Mouse (Mus musculus) hindlimb bud, embryonic 11.5 days (tissue): ENCODE results near the gene Prrt4.
"Not testable (repeated sequence)": the region's sequence is repeated elsewhere in the genome, so short reads cannot be mapped to it uniquely, and the experiment has no call there.

Experiments used
- DNase-seq: peaks from one replicate; pipeline ENCODE4 v3.0.0-alpha.2; 2012; ENCODE audit warnings: low read depth, low spot score; ENCODE audit errors: extremely low spot score

The Prrt4 gene

GRCm38 (mm10) chr6:29178888-29179658 lies at the start of gene Prrt4:
Prrt4 (minus strand) TSS chr6:29179584.
- DNase-seq: no peak

DNA sequence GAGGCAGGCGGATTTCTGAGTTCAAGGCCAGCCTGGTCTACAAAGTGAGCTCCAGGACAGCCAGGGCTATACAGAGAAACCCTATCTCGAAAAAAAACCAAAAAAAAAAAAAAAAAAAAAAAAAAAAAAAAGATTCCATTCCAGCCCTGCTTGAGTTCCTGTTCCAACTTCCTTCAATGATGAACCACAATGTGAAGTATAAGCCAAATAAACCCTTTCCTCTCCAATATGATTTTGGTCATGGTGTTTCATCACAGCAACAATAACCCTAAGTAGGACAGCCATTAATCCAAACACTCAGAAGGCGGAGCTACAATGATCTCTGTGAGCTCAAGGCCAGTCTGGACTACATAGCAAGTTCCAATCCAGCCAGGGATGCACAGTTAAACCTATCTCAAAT lies 38.3 kb upstream of the Prrt4 start:
- not testable (repeated sequence) for DNase-seq

DNA sequence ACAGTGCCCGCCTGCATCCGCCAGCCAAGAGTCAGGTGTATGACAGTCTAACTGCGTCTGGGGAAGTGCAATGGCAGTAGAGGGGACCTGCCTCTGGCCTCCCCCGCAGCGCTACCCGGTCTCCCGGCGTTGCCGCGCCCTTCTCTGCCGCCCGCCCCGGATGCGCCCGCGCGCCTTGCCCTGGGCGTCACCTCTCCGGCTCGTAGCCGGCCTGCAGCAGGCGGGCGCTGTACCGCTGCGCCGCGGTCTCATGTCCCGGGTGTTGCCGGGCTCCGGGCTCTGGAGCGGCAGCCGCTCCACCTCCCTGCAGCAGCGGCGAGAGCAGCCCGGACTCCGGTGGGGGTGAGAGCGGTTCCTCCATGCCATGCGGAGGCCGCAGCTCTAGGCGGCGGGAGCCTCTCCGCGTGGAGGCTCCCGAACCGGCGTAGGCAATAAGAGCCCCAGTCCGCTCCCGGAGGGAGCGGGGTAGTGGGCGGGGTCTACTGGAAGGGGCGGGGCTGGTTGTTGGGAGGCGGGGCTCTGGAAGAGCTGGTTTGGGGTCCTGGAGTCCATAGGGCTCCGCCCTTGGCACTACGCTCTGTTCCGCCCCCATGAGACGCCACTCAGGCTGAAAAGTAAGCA lies 36.6 kb upstream of the Prrt4 start, which contains the start of gene Impdh1:
Gene Impdh1 (minus strand): TSS at position 484 of the 621 bp plus-strand sequence.
- DNase-seq: no peak

DNA sequence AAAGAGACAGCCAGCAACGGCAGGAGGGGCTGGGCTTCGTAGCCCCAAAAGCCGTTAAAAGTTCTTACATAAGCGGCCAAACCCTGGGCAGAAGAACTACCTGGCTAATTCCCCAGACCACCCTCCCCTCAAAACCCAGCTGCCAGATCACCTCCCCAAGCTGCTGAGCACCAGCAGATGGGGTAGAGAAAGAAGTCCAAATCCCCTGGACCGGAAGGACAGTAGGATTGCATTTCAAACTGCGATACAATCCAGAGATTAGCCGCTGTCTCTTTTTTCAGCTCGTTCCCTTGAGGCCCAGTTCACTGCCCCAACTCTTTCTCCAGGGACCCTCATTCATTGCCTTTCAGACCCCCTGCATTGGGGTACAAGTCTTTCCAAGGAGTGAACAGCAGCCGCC lies 35.8 kb upstream of the Prrt4 start:
- DNase-seq: no peak

DNA sequence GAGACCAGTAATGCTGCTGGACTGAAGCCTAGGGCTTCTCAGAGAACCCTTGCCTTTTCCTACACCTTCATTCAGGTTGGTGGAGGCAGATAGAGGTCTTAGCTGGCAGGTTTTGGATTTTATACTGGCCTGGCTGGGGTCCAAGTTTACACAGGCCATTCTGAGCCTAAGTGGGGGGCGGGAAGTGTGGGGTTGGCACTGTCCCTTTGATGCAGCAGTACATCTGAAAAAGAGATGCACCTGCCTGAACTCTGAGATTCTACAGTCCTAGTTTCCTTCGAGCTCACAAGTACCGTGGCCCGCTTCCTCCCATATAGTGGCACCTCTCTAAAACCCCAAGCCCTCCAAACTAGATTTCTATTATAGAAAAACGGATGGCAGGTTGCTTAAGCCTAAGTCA lies 35.4 kb upstream of the Prrt4 start:
- no peak for DNase-seq

DNA sequence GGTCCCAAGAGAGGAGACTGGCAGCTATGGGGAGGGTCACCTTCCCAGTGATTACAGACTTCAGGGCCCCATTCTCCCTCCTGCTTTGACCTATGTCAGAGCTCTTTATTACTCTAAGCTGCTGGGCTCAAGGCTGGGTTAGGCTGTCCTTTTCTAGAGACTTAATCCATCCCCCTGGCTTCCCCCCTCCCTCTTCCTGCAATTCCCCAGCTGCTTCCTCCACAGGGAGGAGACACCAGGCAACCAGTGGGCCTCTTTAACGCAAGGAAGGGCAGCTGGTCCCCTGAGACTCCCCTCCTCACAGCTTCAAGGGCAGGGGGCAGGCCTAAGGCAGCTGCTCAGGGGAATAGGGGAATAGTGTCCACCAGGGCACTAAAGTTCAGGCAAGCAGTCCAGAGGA lies 34.9 kb upstream of the Prrt4 start:
- DNase-seq: no peak

DNA sequence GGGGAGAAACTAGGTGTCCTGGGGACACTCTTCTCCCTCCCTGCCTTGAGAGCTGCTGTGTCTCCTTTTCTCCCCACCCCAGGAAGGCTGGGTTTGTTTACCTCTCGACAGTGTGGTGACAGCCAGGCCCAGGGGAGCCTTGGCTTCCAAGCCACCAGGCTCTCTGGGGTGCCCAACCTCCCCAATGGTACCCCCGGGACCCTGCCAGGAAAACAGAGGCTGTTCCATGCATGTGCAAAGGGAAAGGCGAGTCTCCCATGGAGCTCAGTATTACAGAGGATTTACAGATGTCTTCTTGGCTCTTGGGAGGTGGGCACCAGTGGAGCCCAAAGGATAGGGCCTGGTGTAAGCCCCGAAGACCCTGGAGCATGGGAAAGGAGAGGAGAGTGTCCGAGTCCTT lies 34.1 kb upstream of the Prrt4 start:
- no peak for DNase-seq

- no peak for DNase-seq
Measured at GRCm38 (mm10) chr6:29211806-29212492, 32.6 kb upstream of the Prrt4 start.

- no peak for DNase-seq
Measured at GRCm38 (mm10) chr6:29211146-29211545, 31.8 kb upstream of the Prrt4 start.

DNA sequence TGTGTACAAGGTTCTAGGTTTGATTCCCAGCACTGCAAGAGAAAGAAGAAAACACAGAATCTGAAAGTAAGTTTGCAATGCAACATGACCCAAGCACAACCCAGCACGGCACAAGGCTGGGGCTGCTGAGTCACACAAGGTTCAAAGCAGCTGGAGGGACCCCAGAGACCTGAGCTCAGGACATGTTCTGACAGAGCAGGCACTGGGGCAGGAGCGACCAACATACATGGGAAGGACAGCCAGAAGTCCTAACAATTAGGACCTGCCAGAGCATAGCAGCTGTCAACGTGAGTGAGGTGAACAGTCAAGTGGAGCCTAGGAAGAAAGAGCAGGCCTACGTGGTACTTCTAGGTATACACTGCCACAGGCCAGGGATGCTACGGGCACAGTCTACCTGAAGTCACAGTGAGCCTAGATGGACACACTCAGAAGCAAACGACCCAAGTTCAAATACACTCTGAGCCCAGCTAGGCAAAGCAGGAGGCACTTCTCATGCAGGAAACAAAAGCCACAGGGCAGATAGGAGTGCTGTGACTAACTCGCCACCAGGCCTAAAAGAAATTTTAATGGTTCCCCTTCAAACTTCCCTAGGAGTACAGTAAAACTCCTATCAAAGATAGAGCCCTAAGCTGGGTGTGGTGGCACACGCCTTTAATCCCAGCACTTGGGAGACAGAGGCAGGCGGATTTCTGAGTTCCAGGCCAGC lies 31.0 kb upstream of the Prrt4 start:
- DNase-seq: no peak

- DNase-seq: no peak
Measured at GRCm38 (mm10) chr6:29208178-29208577, 28.8 kb upstream of the Prrt4 start.

DNA sequence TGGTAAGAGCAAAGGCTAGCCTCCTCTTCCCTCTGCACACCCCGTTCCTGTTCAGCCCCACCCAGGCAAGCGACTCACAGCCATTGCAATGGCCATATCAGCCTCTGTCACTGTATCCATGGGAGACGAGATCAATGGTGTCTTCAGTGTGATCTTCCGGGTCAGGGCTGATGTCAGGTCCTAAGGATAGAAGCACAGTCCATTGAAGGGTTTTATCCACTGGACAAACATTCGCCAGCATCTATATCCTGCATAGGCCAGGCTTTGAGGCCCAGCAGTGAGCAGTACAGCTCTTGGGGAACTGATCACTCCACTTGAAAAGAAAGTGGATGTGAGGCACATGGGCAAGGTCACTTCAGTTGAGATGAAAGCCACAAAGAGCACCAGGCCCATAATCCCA lies 27.6 kb upstream of the Prrt4 start:
- DNase-seq: no peak

DNA sequence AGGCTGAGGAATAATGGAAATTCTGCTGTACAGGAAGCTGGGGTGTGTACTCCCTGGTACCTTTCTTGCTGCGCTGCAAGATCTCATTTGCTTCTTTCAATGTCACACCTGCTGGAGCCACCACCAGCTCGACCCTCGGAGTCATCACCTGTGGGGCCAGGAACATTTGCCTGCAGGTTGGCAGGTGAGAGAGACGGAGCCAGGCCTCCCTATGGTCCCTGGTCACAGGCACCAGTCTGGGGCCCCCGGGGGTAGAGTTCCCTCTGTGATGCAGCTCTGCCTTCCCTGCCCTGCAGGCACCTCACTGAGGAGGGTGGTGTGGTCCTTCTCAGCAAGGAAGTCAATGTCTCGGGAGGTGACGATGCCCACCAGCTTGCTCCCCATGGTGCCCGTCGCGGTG lies 26.6 kb upstream of the Prrt4 start:
- DNase-seq: no peak

DNA sequence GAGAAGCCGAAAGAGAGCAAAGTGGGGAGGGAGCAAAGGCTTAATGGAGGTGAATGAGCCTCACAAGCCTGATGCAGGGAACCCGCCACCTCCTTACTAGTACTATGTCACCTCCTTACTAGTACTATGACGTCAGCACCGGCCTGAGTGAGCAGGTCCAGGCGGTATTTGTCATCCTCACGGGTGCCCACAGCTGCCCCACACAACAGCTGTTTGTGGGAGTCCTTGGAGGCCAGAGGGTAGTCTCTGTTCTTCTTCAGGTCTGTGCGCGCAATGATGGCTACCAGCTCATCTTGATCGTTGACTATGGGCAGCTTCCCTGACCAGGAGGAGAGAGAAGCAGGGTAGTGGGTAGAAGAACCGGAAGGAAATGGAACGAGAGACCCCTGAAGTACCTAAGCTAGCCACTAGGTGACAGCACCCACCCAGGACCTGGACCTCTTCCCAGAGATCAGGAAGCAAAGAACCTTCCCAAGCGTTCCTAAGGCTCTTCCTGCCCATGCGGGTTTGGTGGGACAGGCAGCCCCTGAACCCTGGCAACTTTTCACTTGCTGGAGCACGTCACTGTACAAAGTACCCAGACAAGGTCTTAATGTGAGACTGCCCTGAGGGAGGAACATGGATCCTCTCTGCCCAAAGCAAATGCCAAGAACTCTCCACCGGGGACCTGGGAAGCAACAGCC lies 25.7 kb upstream of the Prrt4 start:
- no peak for DNase-seq

DNA sequence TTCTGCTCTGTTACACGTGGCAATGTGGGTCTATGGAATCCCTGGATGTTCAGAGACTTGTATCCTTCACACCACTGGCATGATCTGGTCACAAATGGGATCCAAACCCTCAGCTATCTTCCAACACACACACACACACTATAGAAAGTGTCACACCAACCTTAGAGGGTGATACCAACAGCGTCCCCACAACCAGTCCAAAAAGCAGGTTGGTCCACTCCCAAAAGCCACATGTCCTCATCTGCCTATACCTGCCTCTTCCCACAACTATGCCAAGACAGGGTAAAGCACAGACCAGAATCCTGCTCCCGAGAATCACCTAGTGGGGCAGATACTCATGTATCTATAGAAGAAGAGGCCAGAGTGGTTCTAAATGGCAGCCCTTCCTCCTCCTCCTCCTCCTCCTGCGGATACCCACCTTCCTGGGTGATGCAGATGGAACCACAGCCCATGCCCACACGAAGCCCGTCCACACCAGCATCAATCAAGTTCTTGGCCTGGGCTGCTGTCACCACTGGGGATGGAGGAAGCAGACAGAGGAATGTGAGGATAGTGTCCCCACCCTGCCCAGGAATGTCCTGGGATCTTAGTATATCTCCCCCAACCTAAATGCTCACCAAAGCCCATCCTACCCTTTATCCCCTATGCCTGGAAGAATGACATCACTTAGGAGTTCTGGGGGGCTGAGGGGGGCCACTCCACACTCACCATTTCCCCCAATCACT lies 24.6 kb upstream of the Prrt4 start:
- DNase-seq: no peak

DNA sequence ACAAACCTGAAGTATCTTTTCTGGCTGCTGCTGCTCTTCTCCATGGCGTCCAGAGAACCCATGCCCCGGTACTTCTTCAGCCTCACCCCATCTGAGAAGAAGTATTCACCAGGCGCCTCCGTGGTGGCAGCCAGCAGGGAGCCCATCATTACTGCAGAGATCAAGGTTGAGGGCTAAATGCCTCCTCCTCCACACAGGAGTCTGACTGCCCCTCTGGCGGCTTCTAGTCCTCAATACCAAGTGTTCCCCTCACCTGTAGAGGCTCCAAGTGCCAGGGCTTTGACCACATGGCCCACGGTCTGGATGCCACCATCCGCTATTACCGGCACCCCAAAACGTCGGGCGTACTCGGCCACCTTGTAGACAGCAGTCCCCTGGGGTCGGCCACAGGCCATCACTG lies 23.7 kb upstream of the Prrt4 start:
- DNase-seq: no peak

DNA sequence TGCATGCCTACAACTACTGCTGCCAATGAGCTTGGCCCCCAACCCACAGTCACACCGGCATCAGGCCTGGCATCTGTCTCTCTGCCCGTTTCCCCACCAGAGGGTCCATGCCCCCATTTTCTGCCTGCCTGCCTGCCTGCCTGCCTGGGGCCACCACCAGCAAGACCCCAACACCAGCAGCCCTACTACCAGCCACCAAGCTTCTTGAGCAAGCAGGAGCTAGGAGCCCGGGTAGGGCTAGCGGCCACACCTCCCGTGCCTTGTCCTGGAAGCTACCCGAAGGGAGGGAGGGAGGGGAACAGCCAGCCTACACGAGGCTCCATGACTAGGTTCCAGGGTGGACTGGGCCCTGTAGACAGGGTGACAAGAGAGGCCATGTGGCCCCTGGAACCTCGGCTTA lies 22.6 kb upstream of the Prrt4 start:
- no peak for DNase-seq

DNA sequence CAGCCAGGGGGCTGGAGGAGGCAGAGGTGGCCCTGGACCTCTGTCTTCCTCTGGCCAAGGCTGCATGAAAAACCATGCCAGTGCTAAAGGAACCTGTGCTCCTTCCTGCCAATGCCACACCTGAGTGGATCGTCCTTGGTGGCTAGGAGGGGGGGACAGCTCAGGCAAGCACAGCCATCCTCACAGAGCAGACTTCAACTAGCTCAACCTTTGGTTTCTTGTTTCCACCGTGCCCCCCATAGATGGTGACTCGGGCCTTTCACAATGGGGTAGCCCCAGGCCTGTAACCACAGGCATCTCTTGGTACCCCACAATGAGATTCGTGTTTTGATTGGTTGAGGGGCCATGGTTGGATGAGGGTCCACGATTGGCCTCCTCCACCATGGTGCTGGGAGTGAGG lies 22.0 kb upstream of the Prrt4 start:
- DNase-seq: no peak

- DNase-seq: no peak
Measured at GRCm38 (mm10) chr6:29200496-29200895, 21.1 kb upstream of the Prrt4 start.

- no peak for DNase-seq
Measured at GRCm38 (mm10) chr6:29199223-29199855, 20.0 kb upstream of the Prrt4 start.
